Mouse (Mus musculus) thymus, postnatal 14 days (tissue): ENCODE results near the gene Angptl4.
"Not testable (repeated sequence)": the region's sequence is repeated elsewhere in the genome, so short reads cannot be mapped to it uniquely, and the experiment has no call there.

Experiments
- DNase-seq: peaks from one replicate; pipeline ENCODE4 v3.0.0; 2021

Gene Angptl4

GRCm38 (mm10) chr17:33755418-33756107 lies 26.1 kb downstream of the Angptl4 start:
- no peak for DNase-seq

DNA sequence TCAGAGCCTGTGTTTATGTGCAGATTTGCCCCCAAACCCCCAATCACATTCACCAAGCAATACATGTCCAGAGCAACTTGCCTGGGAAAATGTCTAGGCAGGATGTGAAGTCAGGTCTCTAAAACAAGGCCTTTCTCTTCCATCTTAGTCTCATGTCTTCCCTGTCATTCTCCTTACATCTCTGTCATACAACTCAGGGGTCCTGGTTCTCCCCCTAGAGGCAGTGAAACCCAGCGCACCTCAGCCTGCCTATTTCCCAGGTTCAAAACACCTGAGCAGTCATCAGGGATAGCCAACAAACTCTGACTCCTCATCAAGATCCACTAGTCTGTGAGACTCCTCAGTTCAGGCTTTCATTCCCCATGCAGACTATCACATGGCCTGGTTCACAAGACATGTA lies 27.0 kb downstream of the Angptl4 start:
- DNase-seq: peak; percentile 38

GRCm38 (mm10) chr17:33752297-33752696 lies 29.3 kb downstream of the Angptl4 start:
- no peak for DNase-seq

DNA sequence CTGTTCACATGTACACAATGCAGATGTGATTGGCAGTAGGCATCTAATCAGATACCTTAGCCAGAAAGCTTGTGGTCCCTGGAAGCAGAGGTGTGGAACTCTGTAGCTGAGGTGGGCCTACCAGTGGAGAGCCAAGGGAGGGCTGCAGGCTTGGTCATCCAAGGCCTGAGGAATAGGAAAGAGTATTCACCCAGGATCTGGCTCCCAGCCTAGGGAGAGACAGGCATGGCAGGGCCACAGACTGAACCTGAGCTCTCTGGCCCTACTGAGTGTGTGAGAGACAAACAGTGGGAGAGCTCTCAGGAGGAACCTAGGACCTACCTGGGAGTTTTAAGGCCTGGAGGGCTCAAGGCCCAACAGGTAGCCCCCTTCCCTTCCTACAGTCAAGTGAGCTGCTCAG lies 30.4 kb downstream of the Angptl4 start:
- DNase-seq: no peak

- DNase-seq: no peak
Observed at GRCm38 (mm10) chr17:33749451-33749850, 32.2 kb downstream of the Angptl4 start.

DNA sequence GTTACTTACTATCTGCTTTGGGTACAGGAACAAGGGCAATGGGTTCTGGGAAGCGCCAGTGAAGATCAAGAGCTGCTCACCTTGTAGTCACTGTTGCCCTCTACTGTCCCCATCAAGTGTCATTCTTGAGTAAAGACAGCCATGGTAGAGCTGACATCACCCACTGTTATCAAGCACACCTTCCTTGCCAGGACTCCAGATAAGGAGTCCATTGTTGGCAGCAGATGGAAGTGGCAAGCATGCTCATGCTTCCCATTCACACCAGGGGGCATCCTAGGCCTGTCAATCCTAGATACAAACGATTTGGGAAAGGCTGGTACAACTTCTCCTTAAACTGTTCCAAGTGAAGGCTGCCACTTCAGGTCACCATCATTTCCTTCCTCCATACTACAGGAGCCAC lies 35.6 kb downstream of the Angptl4 start:
- no peak for DNase-seq

GRCm38 (mm10) chr17:33744686-33745384 lies 36.8 kb downstream of the Angptl4 start:
- DNase-seq: no peak

GRCm38 (mm10) chr17:33742420-33742819 lies 39.2 kb downstream of the Angptl4 start:
- DNase-seq: no peak

GRCm38 (mm10) chr17:33733526-33733925 lies 48.1 kb downstream of the Angptl4 start:
- DNase-seq: not testable (repeated sequence)

DNA sequence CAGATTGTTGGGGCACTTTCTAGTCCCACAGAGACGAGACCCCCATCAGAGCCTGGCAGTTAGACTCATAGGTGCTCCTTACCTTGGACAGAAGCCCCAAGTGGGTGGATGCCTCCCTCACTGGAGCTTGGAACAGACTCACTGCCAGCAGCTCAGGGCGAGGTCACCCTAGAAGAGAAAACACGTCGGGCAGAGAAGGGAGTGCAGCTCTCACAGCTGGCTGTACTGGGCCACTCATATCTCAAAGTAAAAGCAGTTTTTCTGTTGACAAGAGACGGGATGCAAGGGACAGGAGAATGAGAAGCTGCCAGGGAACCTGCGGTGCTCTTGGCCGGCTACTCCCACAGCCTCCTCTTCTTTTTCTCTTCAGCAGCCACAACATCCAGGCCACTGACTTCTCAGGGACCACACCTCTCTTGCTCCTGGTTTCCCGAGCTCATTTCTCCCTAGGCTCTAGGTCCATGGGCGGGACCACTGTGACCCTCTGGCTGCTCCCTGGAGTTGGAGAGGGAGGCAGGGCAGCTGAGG lies 49.0 kb downstream of the Angptl4 start:
- not testable (repeated sequence) for DNase-seq

- no peak for DNase-seq
Observed at GRCm38 (mm10) chr17:33729215-33729614, 52.4 kb downstream of the Angptl4 start.

DNA sequence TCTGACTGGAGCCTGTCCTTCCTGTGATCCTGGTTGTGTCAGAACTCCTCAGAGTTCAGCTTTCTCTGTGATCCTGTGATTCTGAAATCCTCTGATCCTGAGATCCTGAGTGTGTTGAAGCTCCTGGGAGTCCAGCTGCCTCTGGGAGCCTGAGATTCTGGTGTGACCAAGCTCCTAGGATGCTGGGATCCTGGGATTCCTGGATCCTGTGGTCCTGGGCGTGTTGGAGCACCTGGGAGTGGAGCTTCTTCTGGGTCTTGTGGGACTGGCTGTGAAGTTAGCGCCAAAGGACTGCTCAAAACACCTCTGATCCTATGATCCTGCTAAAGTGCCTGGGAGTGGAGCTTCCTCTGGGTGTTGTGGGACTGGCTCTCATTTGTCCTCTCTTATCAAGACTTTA lies 53.2 kb downstream of the Angptl4 start:
- no peak for DNase-seq
